Mouse (Mus musculus) limb, embryonic 11.5 days (tissue): Measurements from ENCODE around the gene Pigp. TPM values are rescaled to one million over a fixed set of nuclear protein-coding genes. Genes with fewer than 3 reads are reported as not detected.
A peak's percentile ranks its signal among the peaks of the same experiment; 100 is the strongest.

Source experiments
- ATAC-seq: fragments of 200-750 bp; cut with Nextera tagmentation; 2 replicates; pipeline ENCODE4 v1.8.0; 2017; ENCODE audit warnings: low read depth; ENCODE audit not compliant: insufficient number of reproducible peaks, low FRiP score, low TSS enrichment
- DNase-seq: peaks from one replicate; pipeline ENCODE4 v3.0.0-alpha.2; 2015; ENCODE audit warnings: low spot score
- H3K27ac ChIP-seq: fragments of 300-500 bp; sonication (generic); replicated peaks from 2 replicates; pipeline ENCODE4 v1.5.1; 2014; ENCODE audit warnings: low read depth, mild to moderate bottlenecking, low read length
- H3K27me3 ChIP-seq: fragments of 300-500 bp; sonication (generic); 2 replicates; pipeline ENCODE4 v1.6.1; 2014; ENCODE audit warnings: mild to moderate bottlenecking, low read length, mixed read lengths; ENCODE audit not compliant: control insufficient read depth, insufficient read depth
- H3K36me3 ChIP-seq: fragments of 300-500 bp; sonication (generic); 2 replicates; pipeline ENCODE4 v1.6.1; 2014; ENCODE audit warnings: mild to moderate bottlenecking, low read length, moderate library complexity, mixed read lengths; ENCODE audit not compliant: control insufficient read depth, insufficient read depth
- H3K4me1 ChIP-seq: fragments of 300-500 bp; sonication (generic); 2 replicates; pipeline ENCODE4 v1.6.1; 2014; ENCODE audit warnings: low read length, mixed read lengths; ENCODE audit not compliant: control insufficient read depth, insufficient read depth
- H3K4me2 ChIP-seq: fragments of 300-500 bp; sonication (generic); 2 replicates; pipeline ENCODE4 v1.6.1; 2014; ENCODE audit warnings: low read depth, mild to moderate bottlenecking, moderate library complexity; ENCODE audit not compliant: severe bottlenecking
- H3K4me3 ChIP-seq: fragments of 300-500 bp; sonication (generic); 2 replicates; pipeline ENCODE4 v1.5.1; 2014; ENCODE audit warnings: low read depth, low read length
- H3K9ac ChIP-seq: fragments of 300-500 bp; sonication (generic); 2 replicates; pipeline ENCODE4 v1.6.1; 2014; ENCODE audit warnings: mild to moderate bottlenecking, low read length
- H3K9me3 ChIP-seq: fragments of 300-500 bp; sonication (generic); 2 replicates; pipeline ENCODE4 v1.6.1; 2016; ENCODE audit warnings: low read length; ENCODE audit not compliant: control insufficient read depth
- WGBS: fragments of 180-500 bp; shearing (Covaris S2); extraction: QIAGEN DNeasy Blood & Tissue Kit; methylation state at CpG from one replicate; pipeline ENCODE4 v1.1.7; 2014; 5-methylcytosine and 5-hydroxymethylcytosine counted together
- polyA plus RNA-seq: library from polyadenylated mRNA; unstranded; fragments of >200 nt; fragmentation: Nextera tagmentation; extraction: Ambion mirVana; gene quantifications from 2 replicates; pipeline ENCODE4 v1.2.1, GENCODE M21; 2014

The Pigp gene
- polyA plus RNA-seq, 1 experiment from 2014 or later = 74.2 TPM

- no peak overlapping the region for H3K4me2 ChIP-seq
- H3K36me3 ChIP-seq = peaks cover 6% of the 10 kb centered on the region; the same call in 1 of the 2 replicates
- no peak for ATAC-seq
- no peaks in the 10 kb centered on the region for H3K9me3 ChIP-seq
- 90% methylated on average over 2 of the region's 2 CpGs for WGBS
- H3K4me3 ChIP-seq = no peak overlapping the region
- DNase-seq = no peak
- H3K9ac ChIP-seq = no peak overlapping the region
- H3K27ac ChIP-seq = no peak overlapping the region
- no peaks in the 10 kb centered on the region for H3K27me3 ChIP-seq
- H3K4me1 ChIP-seq = no peaks in the 10 kb centered on the region
Measured at GRCm38 (mm10) chr16:94399141-94399540, 27.5 kb upstream of the Pigp start.

GRCm38 (mm10) chr16:94396641-94397040, 25.0 kb upstream of the Pigp start:
- ATAC-seq (no peak), DNase-seq (no peak)
- no peak overlapping the region for H3K4me3 ChIP-seq
- no peaks in the 10 kb centered on the region for H3K27me3 ChIP-seq
- no peak overlapping the region for H3K9ac ChIP-seq
- H3K9me3 ChIP-seq = no peaks in the 10 kb centered on the region
- peaks cover 6% of the 10 kb centered on the region; the same call in 1 of the 2 replicates for H3K36me3 ChIP-seq
- no peak overlapping the region for H3K4me2 ChIP-seq
- WGBS = 92% methylated on average over 7 of the region's 7 CpGs
- H3K4me1 ChIP-seq = no peaks in the 10 kb centered on the region
- H3K27ac ChIP-seq = no peak overlapping the region

- Histone ChIP-seq H3K27ac (no peak overlapping the region), H3K9me3 (no peaks in the 10 kb centered on the region), H3K4me2 (no peak overlapping the region), H3K9ac (no peak overlapping the region), H3K4me3 (no peak overlapping the region), H3K36me3 (peaks cover 6% of the 10 kb centered on the region; the same call in 1 of the 2 replicates), H3K27me3 (no peaks in the 10 kb centered on the region), H3K4me1 (no peaks in the 10 kb centered on the region)
- no peak for DNase-seq
- ATAC-seq = no peak
- WGBS = 82% methylated on average over 3 of the region's 3 CpGs
Measured at GRCm38 (mm10) chr16:94395051-94395450, 23.4 kb upstream of the Pigp start.

GRCm38 (mm10) chr16:94392299-94392698, 20.7 kb upstream of the Pigp start:
- DNase-seq = no peak
- Histone ChIP-seq H3K4me3 (no peak overlapping the region), H3K27me3 (no peaks in the 10 kb centered on the region), H3K4me2 (no peak overlapping the region), H3K4me1 (no peaks in the 10 kb centered on the region), H3K36me3 (peaks cover 4% of the 10 kb centered on the region; the same call in 1 of the 2 replicates), H3K9me3 (no peaks in the 10 kb centered on the region), H3K9ac (no peak overlapping the region), H3K27ac (no peak overlapping the region)
- WGBS = 91% methylated on average over 4 of the region's 4 CpGs
- no peak for ATAC-seq

GRCm38 (mm10) chr16:94387690-94388089, 16.0 kb upstream of the Pigp start:
- no peak overlapping the region for H3K4me2 ChIP-seq
- no peaks in the 10 kb centered on the region for H3K4me1 ChIP-seq
- no peak overlapping the region for H3K9ac ChIP-seq
- DNase-seq = no peak
- ATAC-seq = no peak
- H3K27ac ChIP-seq = no peak overlapping the region
- no peaks in the 10 kb centered on the region for H3K36me3 ChIP-seq
- 92% methylated on average over 7 of the region's 7 CpGs for WGBS
- no peak overlapping the region for H3K4me3 ChIP-seq
- no peaks in the 10 kb centered on the region for H3K27me3 ChIP-seq
- no peaks in the 10 kb centered on the region for H3K9me3 ChIP-seq

GRCm38 (mm10) chr16:94383277-94383676, 11.6 kb upstream of the Pigp start:
- H3K9me3 ChIP-seq = no peaks in the 10 kb centered on the region
- H3K27me3 ChIP-seq = no peaks in the 10 kb centered on the region
- H3K9ac ChIP-seq = no peak overlapping the region
- H3K4me2 ChIP-seq = no peak overlapping the region
- ATAC-seq (no peak), DNase-seq (no peak)
- H3K4me3 ChIP-seq = no peak overlapping the region
- no peak overlapping the region for H3K27ac ChIP-seq
- H3K4me1 ChIP-seq = no peaks in the 10 kb centered on the region
- H3K36me3 ChIP-seq = no peaks in the 10 kb centered on the region
- WGBS = 98% methylated on average over 3 of the region's 3 CpGs

GRCm38 (mm10) chr16:94379386-94379785, 7.7 kb upstream of the Pigp start:
- Histone ChIP-seq H3K27me3 (no peaks in the 10 kb centered on the region), H3K4me3 (no peak overlapping the region), H3K4me2 (no peak overlapping the region), H3K9ac (no peak overlapping the region), H3K9me3 (no peaks in the 10 kb centered on the region), H3K36me3 (no peaks in the 10 kb centered on the region), H3K27ac (no peak overlapping the region), H3K4me1 (peaks cover 4% of the 10 kb centered on the region; the same call in 1 of the 2 replicates)
- DNase-seq (no peak), ATAC-seq (no peak)
- WGBS = 78% methylated on average over 1 of the region's 1 CpGs

- no peaks in the 10 kb centered on the region for H3K27me3 ChIP-seq
- peak overlapping the region; percentile 93 for H3K27ac ChIP-seq
- peak overlapping the region; percentile 96 for H3K9ac ChIP-seq
- H3K9me3 ChIP-seq = no peaks in the 10 kb centered on the region
- peak; percentile 81 for DNase-seq
- H3K4me2 ChIP-seq = peak overlapping the region; percentile 60
- WGBS = under 1% methylated on average over 42 of the region's 43 CpGs
- H3K4me1 ChIP-seq = peaks cover 8% of the 10 kb centered on the region; the same call in 1 of the 2 replicates
- no peaks in the 10 kb centered on the region for H3K36me3 ChIP-seq
- peak; percentile 77 for ATAC-seq
- peak overlapping the region; percentile 80 for H3K4me3 ChIP-seq
Measured at GRCm38 (mm10) chr16:94370915-94371300, 734 bp downstream of the Pigp start.
